Mouse (Mus musculus) cerebellum, adult 2 months (tissue): ENCODE data around the gene Tbck. TPM values are rescaled to one million over a fixed set of nuclear protein-coding genes. Genes with fewer than 3 reads are reported as not detected.

ENCODE experiments used
- DNase-seq, 2 experiments: peaks; one replicate each; pipeline ENCODE4 v3.0.0; 2021
- H3K27ac ChIP-seq: fragments of 200-500 bp; 2 replicates; pipeline ENCODE4 v1.5.1; 2012; ENCODE audit warnings: low read length, control low read depth, inconsistent platforms; ENCODE audit not compliant: insufficient read depth
- H3K27me3 ChIP-seq: fragments of 200-500 bp; 2 replicates; pipeline ENCODE4 v1.6.1; 2012; ENCODE audit warnings: inconsistent platforms, mild to moderate bottlenecking, low read length, moderate library complexity; ENCODE audit not compliant: control insufficient read depth, insufficient read depth
- H3K4me1 ChIP-seq: fragments of 200-500 bp; 2 replicates; pipeline ENCODE4 v1.6.1; 2011; ENCODE audit warnings: low read length; ENCODE audit not compliant: control insufficient read depth, insufficient read depth
- H3K4me3 ChIP-seq: fragments of 200-500 bp; replicated peaks from 2 replicates; pipeline ENCODE3; 2011; ENCODE audit warnings: mild to moderate bottlenecking, low read depth, low read length, control low read depth; ENCODE audit not compliant: insufficient read depth
- CTCF ChIP-seq: fragments of 200-500 bp; IDR thresholded peaks from 2 replicates; pipeline ENCODE4 v1.5.1; 2011; ENCODE audit warnings: low read depth, mild to moderate bottlenecking, control low read depth, low read length, moderate library complexity, borderline replicate concordance; ENCODE audit not compliant: insufficient read depth
- POLR2A ChIP-seq: fragments of 200-500 bp; IDR thresholded peaks from 2 replicates; pipeline ENCODE4 v1.6.1; 2011; ENCODE audit warnings: low read length, control low read depth, borderline replicate concordance; ENCODE audit not compliant: insufficient read depth
- WGBS: fragments of 180-500 bp; shearing (Covaris S2); methylation state at CpG from one replicate; pipeline ENCODE4 v1.1.7; 2018; 5-methylcytosine and 5-hydroxymethylcytosine counted together
- polyA plus RNA-seq: library from polyadenylated mRNA; depleted of rRNA; stranded (reverse); fragments of >200 nt; gene quantifications from 2 replicates; pipeline ENCODE4 v1.2.3, GENCODE M21; 2012

The Tbck gene
- polyA plus RNA-seq, 1 experiment, result 8.6 TPM

DNA sequence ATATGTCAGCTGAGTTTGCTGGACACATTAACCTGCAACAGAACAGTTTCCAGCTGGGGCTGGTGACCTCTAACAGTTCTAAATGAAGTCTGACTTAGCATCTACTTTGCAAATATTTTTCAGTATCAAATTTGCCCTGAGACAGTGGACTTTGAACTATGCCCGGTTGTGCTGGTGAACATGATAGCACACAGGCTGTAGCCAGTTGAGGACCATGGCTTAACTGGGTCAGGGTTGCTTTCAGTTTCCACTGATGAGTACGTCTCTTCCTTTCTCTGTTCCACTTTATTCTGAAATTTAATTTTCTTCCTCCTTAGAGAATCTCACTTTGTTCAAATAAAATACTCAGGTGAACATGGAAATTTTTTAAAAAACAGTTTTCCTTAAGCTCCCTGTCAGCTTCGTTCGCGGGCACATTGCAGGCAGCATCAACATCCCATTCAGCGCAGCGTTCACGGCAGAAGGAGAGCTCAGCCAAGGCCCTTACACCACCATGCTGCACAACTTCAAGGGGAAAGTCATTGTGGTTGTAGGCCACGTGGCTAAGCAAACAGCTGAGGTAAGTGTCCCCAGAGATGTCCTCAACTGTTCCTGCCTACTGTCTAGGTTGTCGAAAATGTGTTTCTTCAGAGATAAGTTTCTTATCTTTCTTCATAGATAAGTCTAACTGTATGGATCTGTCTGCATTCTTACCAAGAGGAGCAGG lies 131.0 kb downstream of the Tbck start:
- Histone ChIP-seq H3K27ac (no peak overlapping the region), H3K4me1 (no peaks in the 10 kb centered on the region), H3K27me3 (no peaks in the 10 kb centered on the region), H3K4me3 (no peak overlapping the region)
- no peak for TF ChIP-seq CTCF
- no peak for TF ChIP-seq POLR2A
- DNase-seq, result no peak
- 94% methylated on average over 10 of the region's 10 CpGs for WGBS

DNA sequence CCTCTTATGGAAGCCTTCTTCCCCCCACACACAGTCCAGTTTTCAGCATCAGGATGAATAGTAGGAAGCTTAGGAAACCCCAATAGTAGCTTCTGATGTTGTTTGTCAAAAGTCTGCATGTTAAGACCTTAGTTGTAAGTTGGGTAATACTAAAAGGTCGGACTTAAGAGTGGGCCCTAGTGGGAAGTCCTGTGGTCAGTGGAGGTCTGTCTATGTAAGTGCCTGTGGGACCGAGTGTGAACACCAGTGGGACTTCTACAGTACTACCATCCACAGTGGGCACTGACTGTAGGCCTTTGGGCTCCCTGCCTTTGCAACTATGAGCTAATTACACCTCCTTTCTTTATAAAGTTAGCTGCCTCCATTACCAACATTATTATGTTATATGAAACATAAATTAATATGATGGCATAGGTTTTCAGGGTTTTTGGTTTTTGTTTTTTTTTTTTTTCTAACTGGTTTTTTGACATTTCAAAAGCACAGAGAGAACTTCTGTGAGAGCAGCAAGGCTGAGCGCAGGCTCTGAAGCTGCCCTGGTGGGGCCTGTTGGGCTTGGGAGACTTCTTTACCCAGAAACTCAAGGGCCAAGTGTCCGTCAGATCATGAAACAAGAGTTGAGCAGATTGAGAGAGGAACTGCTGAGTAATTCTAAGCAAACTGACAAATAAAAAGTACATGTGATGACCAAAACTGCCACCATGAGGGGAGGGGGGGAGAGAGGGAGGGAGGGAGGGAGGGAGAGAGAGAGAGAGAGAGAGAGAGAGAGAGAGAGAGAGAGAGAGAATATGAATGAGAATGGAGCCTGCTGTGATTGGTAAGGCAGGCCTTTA lies 131.8 kb downstream of the Tbck start:
- WGBS, result 90% methylated on average over 4 of the region's 4 CpGs
- no peak for TF ChIP-seq POLR2A
- TF ChIP-seq CTCF, result no peak
- Histone ChIP-seq H3K4me3 (no peak overlapping the region), H3K27me3 (no peaks in the 10 kb centered on the region), H3K4me1 (no peaks in the 10 kb centered on the region), H3K27ac (no peak overlapping the region)
- DNase-seq, result no peak

DNA sequence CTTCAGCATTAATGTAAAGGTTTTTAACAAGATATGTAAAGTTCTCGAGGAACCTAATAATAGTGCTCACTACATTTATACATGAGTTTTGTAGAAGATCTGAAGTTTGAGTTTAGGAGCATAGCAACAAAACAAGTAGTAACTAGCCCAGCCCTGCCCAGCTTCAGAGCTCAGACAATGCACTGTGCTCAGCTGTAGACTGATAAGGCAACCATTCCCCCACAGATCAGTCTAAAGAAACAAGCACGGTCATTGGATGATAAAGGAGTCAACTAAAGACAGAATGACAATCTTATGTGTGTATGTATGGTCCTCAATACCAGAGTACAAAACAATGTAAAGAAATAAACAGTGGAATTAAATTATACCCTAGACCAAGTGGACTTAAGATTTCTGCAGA lies 135.5 kb downstream of the Tbck start:
- TF ChIP-seq POLR2A (no peak), CTCF (no peak)
- H3K27me3 ChIP-seq, result no peaks in the 10 kb centered on the region
- H3K27ac ChIP-seq, result no peak overlapping the region
- H3K4me1 ChIP-seq, result no peaks in the 10 kb centered on the region
- H3K4me3 ChIP-seq, result no peak overlapping the region
- 90% methylated on average over 2 of the region's 2 CpGs for WGBS
- DNase-seq, result no peak

DNA sequence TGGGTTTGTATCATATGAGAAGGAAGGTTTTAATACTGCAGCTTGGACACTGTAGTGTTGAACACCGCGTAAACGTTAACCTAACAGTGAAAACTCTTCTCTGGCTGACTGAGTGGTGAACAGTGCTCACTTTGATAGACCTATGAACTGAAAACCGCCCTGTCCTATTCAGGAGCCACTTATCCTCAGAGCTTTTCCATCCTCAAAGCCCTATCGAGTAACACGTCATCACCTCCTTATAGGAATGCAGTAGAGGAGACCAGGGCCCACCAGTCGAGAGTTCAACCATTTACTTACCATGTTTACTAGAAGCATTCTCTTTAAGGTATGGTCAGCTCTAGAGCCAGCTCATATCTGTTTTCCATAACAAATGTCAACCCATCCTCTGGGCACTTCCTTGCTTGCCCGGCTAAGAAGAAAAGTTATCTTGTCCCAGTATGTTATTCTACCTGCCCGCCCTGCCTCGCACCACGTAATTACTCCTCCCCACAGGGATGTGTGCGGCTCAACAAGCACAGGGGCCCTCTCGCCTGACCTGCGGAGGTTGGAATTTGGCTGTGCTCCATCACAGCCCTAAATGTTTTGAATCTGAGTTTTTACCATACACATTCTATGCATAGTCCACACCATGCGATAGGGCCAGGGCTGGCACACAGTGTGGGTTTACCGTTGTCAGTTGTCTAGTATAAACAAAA lies 147.4 kb downstream of the Tbck start:
- WGBS, result 89% methylated on average over 16 of the region's 16 CpGs
- Histone ChIP-seq H3K4me1 (no peaks in the 10 kb centered on the region), H3K27me3 (no peaks in the 10 kb centered on the region), H3K4me3 (no peak overlapping the region), H3K27ac (no peak overlapping the region)
- TF ChIP-seq CTCF (no peak), POLR2A (no peak)
- DNase-seq, result no peak

DNA sequence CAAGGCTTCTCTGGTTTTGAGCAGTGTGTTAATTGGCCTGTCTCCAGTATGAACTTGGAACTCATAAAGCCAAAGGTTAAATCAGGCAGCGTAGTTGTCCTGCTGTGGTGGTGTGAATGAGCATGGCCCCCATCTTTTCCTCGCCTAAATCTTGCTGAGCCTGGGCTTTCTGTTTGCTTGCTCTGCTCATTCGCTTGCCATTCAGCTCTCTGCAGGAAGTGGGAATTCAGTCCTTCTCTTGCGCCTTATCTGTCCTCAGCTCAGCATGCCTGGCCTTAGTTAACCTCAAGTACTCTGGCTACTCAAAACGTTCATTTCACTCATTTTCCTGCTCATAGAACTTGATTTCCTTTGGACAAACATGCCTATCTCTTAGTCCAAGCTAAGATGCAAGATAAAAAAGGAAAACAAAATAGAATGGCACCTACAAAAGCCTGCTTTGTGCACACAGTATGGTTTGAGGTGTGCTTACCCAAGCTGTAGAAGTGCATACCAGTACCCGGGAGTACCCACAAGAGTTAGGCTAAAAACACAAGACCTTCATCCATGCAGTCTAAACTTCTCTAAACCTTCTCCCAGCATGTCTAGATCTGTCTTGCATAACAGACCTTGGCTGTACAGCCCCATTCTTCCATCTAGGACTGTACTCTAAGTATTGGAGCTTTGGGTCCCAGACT lies 151.3 kb downstream of the Tbck start:
- WGBS, result 78% methylated on average over 6 of the region's 6 CpGs
- Histone ChIP-seq H3K27me3 (no peaks in the 10 kb centered on the region), H3K4me1 (no peaks in the 10 kb centered on the region), H3K4me3 (no peak overlapping the region), H3K27ac (no peak overlapping the region)
- TF ChIP-seq CTCF (no peak), POLR2A (no peak)
- DNase-seq, result no peak

DNA sequence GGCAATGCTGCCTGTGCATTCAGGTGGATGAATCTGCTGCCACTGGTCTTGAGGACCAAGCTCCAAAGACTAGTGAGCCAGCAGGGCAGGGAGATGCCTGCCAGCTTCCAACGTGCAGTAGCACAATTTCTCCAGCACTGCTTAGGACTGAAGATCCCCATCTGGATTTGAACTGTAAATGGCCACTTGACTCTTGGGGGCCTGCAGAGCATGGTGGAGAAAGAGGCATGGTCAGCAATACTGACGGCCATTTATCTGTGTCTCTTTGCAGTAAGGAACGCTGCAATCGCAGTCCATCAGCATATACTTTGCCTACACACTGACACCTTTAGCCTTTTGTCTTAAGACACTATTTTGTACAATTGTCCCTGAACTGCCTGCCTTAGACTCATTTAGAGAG lies 153.2 kb downstream of the Tbck start:
- WGBS, result 78% methylated on average over 4 of the region's 4 CpGs
- H3K27me3 ChIP-seq, result no peaks in the 10 kb centered on the region
- no peaks in the 10 kb centered on the region for H3K4me1 ChIP-seq
- no peak for DNase-seq
- no peak overlapping the region for H3K4me3 ChIP-seq
- TF ChIP-seq POLR2A (no peak), CTCF (no peak)
- H3K27ac ChIP-seq, result no peak overlapping the region

DNA sequence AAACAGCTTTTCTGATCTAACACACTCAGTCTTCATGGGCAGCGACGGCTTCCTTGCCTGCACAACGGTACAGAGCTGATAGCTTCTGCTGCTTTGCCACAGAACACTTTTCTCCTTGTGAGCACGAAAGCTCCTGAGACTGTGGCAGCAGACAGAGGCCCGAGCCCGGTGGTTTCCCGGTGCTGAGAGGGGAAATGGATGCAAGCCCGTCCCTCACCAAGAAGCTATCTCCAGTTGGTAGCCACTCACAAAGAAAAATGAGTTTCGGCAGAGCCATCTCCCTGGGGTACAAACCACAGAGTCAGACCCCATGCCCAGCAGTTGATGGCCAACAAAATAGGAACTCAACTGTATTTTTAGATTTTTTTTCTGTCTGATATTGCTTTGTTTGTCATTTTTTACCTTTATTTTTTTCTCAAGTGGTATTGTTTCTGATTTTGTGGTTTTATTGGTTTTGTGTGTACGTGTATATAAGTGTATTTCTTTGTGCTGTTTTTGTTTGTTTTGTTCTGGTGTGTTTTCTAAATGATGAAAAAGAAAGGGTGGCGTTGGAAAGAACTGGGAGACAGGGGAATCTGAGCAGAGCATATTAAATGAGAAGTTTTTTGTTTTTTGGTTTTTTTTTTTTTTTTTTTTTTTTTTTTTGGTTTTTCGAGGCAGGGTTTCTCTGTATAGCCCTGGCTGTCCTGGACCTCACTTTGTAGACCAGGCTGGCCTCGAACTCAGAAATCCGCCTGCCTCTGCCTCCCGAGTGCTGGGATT lies 154.9 kb downstream of the Tbck start:
- no peak overlapping the region for H3K27ac ChIP-seq
- TF ChIP-seq CTCF (no peak), POLR2A (no peak)
- 88% methylated on average over 15 of the region's 15 CpGs for WGBS
- H3K4me3 ChIP-seq, result no peak overlapping the region
- H3K4me1 ChIP-seq, result no peaks in the 10 kb centered on the region
- DNase-seq, result no peak
- no peaks in the 10 kb centered on the region for H3K27me3 ChIP-seq
